Mouse (Mus musculus): Measurements from ENCODE around the gene Ift20. TPM values are rescaled to one million over a fixed set of nuclear protein-coding genes. Genes with fewer than 3 reads are reported as not detected.

The Ift20 gene
- polyA plus RNA-seq (2012; rRNA removed; ENCODE audit: low replicate concordance) = 113 and 115 TPM in 2 replicates

GRCm38 (mm10) chr11:78536080-78536689, at the start of gene Ift20, which contains the start of gene Tnfaip1:
Ift20 (plus strand) TSS chr11:78536361.
Tnfaip1 (minus strand) TSS chr11:78536332.

GRCm38 (mm10) chr11:78497544-78498522, 38.3 kb upstream of the Ift20 start, which contains the start of gene Sarm1:
Sarm1 (minus strand) TSS chr11:78497754.

GRCm38 (mm10) chr11:78499004-78499403, 37.2 kb upstream of the Ift20 start, which contains the start of gene Vtn:
Vtn (plus strand) TSS chr11:78499091.

DNA sequence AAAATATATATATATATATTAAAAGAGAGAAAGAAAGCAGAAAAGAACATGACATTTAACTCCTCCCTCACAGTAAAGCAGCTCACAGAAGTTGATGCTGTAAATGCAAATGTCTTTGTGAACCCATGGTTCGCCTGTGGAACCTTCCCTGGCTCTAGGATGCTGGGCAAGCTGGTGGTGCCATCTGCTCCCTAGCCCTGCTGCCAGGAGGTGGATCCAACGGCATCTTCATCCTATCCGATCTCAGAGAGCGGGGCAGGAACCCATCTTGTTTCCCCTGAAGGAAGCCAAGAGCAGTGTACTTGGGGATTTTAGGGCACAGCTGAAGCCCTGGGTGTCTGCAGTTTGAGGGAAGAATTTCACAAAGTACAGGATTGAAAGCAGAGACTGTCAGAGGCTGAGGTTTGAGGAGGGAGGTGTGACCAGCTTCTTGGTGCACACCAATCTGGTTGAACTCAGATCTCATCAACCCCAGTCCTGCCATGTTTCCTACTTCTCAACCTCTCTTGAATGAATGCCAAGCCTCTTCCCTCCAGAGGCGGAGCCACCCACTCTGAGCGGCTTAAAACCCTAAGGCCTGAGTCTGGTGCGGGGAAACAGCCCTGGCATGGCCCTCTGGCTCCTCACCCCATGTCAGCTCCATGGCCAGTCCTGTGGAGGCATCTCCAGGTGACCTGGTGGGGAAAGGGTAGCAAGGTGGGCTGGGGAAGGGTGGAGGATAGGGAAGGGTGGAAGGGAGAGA, 33.1 kb upstream of the Ift20 start, which contains the start of gene Sebox:
Gene Sebox (plus strand): TSS at position 539 of the 742 bp plus-strand sequence.

GRCm38 (mm10) chr11:78512025-78512957, 23.9 kb upstream of the Ift20 start, which contains the start of the genes Tmem199 and Poldip2:
Tmem199 (minus strand) TSS chr11:78512172.
Poldip2 (plus strand) TSS chr11:78512193.

GRCm38 (mm10) chr11:78550168-78551058, 14.3 kb downstream of the Ift20 start, which contains the start of gene Tmem97:
Tmem97 (minus strand) TSS chr11:78550777.

Other genes with a start within 250 kb of the Ift20 start
- gene BC030499, start 245.5 kb upstream of the Ift20 start, polyA plus RNA-seq (2012; rRNA removed; ENCODE audit: low replicate concordance) = 0.12 and 0.16 TPM in 2 replicates
- gene Spag5, start 234.8 kb upstream of the Ift20 start, polyA plus RNA-seq (2012; rRNA removed; ENCODE audit: low replicate concordance) = 7.9 and 16.4 TPM in 2 replicates
- gene Aldoc, start 213.4 kb upstream of the Ift20 start, polyA plus RNA-seq (2012; rRNA removed; ENCODE audit: low replicate concordance) = 13.5 and 30.0 TPM in 2 replicates
- gene Pigs, start 207.9 kb upstream of the Ift20 start, polyA plus RNA-seq (2012; rRNA removed; ENCODE audit: low replicate concordance) = 90.6 and 95.6 TPM in 2 replicates
- 15.2 and 20.6 TPM in 2 replicates for gene Unc119, start 192.9 kb upstream of the Ift20 start, polyA plus RNA-seq (2012; rRNA removed; ENCODE audit: low replicate concordance)
- gene Foxn1, start 149.8 kb upstream of the Ift20 start, polyA plus RNA-seq (2012; rRNA removed; ENCODE audit: low replicate concordance) = not detected in 2 replicates
- gene Slc13a2, start 114.1 kb upstream of the Ift20 start, polyA plus RNA-seq (2012; rRNA removed; ENCODE audit: low replicate concordance) = 12.7 and 401 TPM in 2 replicates
- gene Slc46a1, start 70.7 kb upstream of the Ift20 start, polyA plus RNA-seq (2012; rRNA removed; ENCODE audit: low replicate concordance) = 455 and 700 TPM in 2 replicates
- 0.36 and 0.68 TPM in 2 replicates for gene Sarm1, start 38.6 kb upstream of the Ift20 start, polyA plus RNA-seq (2012; rRNA removed; ENCODE audit: low replicate concordance)
- gene Vtn, start 37.3 kb upstream of the Ift20 start, polyA plus RNA-seq (2012; rRNA removed; ENCODE audit: low replicate concordance) = 1.8 and 2.6 TPM in 2 replicates
- gene Sebox, start 32.9 kb upstream of the Ift20 start, polyA plus RNA-seq (2012; rRNA removed; ENCODE audit: low replicate concordance) = not detected in 2 replicates
- 4.4 and 5.1 TPM in 2 replicates for gene Tmem199, start 24.2 kb upstream of the Ift20 start, polyA plus RNA-seq (2012; rRNA removed; ENCODE audit: low replicate concordance)
- 21.7 and 26.2 TPM in 2 replicates for gene Poldip2, start 24.2 kb upstream of the Ift20 start, polyA plus RNA-seq (2012; rRNA removed; ENCODE audit: low replicate concordance)
- gene Tnfaip1, start within 50 bp of the Ift20 start, polyA plus RNA-seq (2012; rRNA removed; ENCODE audit: low replicate concordance) = 34.4 and 36.2 TPM in 2 replicates
- gene Tmem97, start 14.4 kb downstream of the Ift20 start, polyA plus RNA-seq (2012; rRNA removed; ENCODE audit: low replicate concordance) = 29.6 and 51.8 TPM in 2 replicates
- 6.2 and 7.0 TPM in 2 replicates for gene Nlk, start 161.0 kb downstream of the Ift20 start, polyA plus RNA-seq (2012; rRNA removed; ENCODE audit: low replicate concordance)
- gene Ccnq, start 215.4 kb downstream of the Ift20 start, polyA plus RNA-seq (2012; rRNA removed; ENCODE audit: low replicate concordance) = 31.3 and 36.5 TPM in 2 replicates